Mouse (Mus musculus): ENCODE results near the gene Dmwd. TPM values are rescaled to one million over a fixed set of nuclear protein-coding genes. Genes with fewer than 3 reads are reported as not detected.

The Dmwd gene
- polyA plus RNA-seq, 1 experiment from 2014 or later, result 14.2 TPM

Small RNA genes lying within 50 kb of the gene (microRNA-seq; reads per million reads assigned to microRNA genes)
- gene Mir3100, result 0.63 reads per million

Other genes starting within 250 kb of the Dmwd start
- gene Mill2, start 236.3 kb upstream of the Dmwd start, polyA plus RNA-seq (2015; fragmentation: Nextera tagmentation; extraction: Ambion mirVana), result 0.54 and 0.56 TPM in 2 replicates
- 1.6 and 3.0 TPM in 2 replicates for gene Pglyrp1, start 204.9 kb upstream of the Dmwd start, polyA plus RNA-seq (2015; fragmentation: Nextera tagmentation; extraction: Ambion mirVana)
- 20.6 and 26.8 TPM in 2 replicates for gene Ccdc61, start 165.8 kb upstream of the Dmwd start, polyA plus RNA-seq (2015; fragmentation: Nextera tagmentation; extraction: Ambion mirVana)
- 0.53 and 0.79 TPM in 2 replicates for gene Nova2, start 150.3 kb upstream of the Dmwd start, polyA plus RNA-seq (2015; fragmentation: Nextera tagmentation; extraction: Ambion mirVana)
- not detected in 2 replicates for gene Nanos2, start 88.8 kb upstream of the Dmwd start, polyA plus RNA-seq (2015; fragmentation: Nextera tagmentation; extraction: Ambion mirVana)
- 2.2 and 2.3 TPM in 2 replicates for gene Mypop, start 85.0 kb upstream of the Dmwd start, polyA plus RNA-seq (2015; fragmentation: Nextera tagmentation; extraction: Ambion mirVana)
- 11.5 and 17.6 TPM in 2 replicates for gene Irf2bp1, start 72.2 kb upstream of the Dmwd start, polyA plus RNA-seq (2015; fragmentation: Nextera tagmentation; extraction: Ambion mirVana)
- 0.14 and 0.61 TPM in 2 replicates for gene Foxa3, start 52.7 kb upstream of the Dmwd start, polyA plus RNA-seq (2015; fragmentation: Nextera tagmentation; extraction: Ambion mirVana)
- 19.6 and 27.3 TPM in 2 replicates for gene Sympk, start 51.9 kb upstream of the Dmwd start, polyA plus RNA-seq (2015; fragmentation: Nextera tagmentation; extraction: Ambion mirVana)
- gene Rsph6a, start 21.5 kb upstream of the Dmwd start, polyA plus RNA-seq (2015; fragmentation: Nextera tagmentation; extraction: Ambion mirVana), result not detected in 2 replicates
- 51.9 and 57.3 TPM in 2 replicates for gene Dmpk, start 7.6 kb downstream of the Dmwd start, polyA plus RNA-seq (2015; fragmentation: Nextera tagmentation; extraction: Ambion mirVana)
- 4.9 and 6.7 TPM in 2 replicates for gene Six5, start 18.4 kb downstream of the Dmwd start, polyA plus RNA-seq (2015; fragmentation: Nextera tagmentation; extraction: Ambion mirVana)
- 0.73 and 1.0 TPM in 2 replicates for gene Gm4969, start 42.1 kb downstream of the Dmwd start, polyA plus RNA-seq (2015; fragmentation: Nextera tagmentation; extraction: Ambion mirVana)
- gene Fbxo46, start 43.6 kb downstream of the Dmwd start, polyA plus RNA-seq (2015; fragmentation: Nextera tagmentation; extraction: Ambion mirVana), result 7.3 and 9.6 TPM in 2 replicates
- 8.8 and 10.0 TPM in 2 replicates for gene Qpctl, start 73.1 kb downstream of the Dmwd start, polyA plus RNA-seq (2015; fragmentation: Nextera tagmentation; extraction: Ambion mirVana)
- gene Snrpd2, start 73.5 kb downstream of the Dmwd start, polyA plus RNA-seq (2015; fragmentation: Nextera tagmentation; extraction: Ambion mirVana), result 93.2 and 96.6 TPM in 2 replicates
- gene Gipr, start 89.9 kb downstream of the Dmwd start, polyA plus RNA-seq (2015; fragmentation: Nextera tagmentation; extraction: Ambion mirVana), result 73.8 and 73.9 TPM in 2 replicates
- 18.9 and 21.0 TPM in 2 replicates for gene Eml2, start 100.2 kb downstream of the Dmwd start, polyA plus RNA-seq (2015; fragmentation: Nextera tagmentation; extraction: Ambion mirVana)
- gene Gpr4, start 136.3 kb downstream of the Dmwd start, polyA plus RNA-seq (2015; fragmentation: Nextera tagmentation; extraction: Ambion mirVana), result 2.1 and 2.2 TPM in 2 replicates
- gene Opa3, start 152.1 kb downstream of the Dmwd start, polyA plus RNA-seq (2015; fragmentation: Nextera tagmentation; extraction: Ambion mirVana), result 33.8 and 37.9 TPM in 2 replicates
- gene Vasp, start 195.6 kb downstream of the Dmwd start, polyA plus RNA-seq (2015; fragmentation: Nextera tagmentation; extraction: Ambion mirVana), result 81.2 and 81.6 TPM in 2 replicates
- gene Ppm1n, start 203.8 kb downstream of the Dmwd start, polyA plus RNA-seq (2015; fragmentation: Nextera tagmentation; extraction: Ambion mirVana), result 0.11 and 0.16 TPM in 2 replicates
- 27.2 TPM in 2 replicates for gene Rtn2, start 206.4 kb downstream of the Dmwd start, polyA plus RNA-seq (2015; fragmentation: Nextera tagmentation; extraction: Ambion mirVana)
- gene Fosb, start 233.8 kb downstream of the Dmwd start, polyA plus RNA-seq (2015; fragmentation: Nextera tagmentation; extraction: Ambion mirVana), result 0.20 and 0.47 TPM in 2 replicates

Data from heart, embryonic 15.5 days (tissue).